Mouse (Mus musculus) cerebellum, adult 2 months (tissue): ENCODE results near the gene Stk4.

Experiments used
- CTCF ChIP-seq: fragments of 200-500 bp; IDR thresholded peaks from 2 replicates; pipeline ENCODE4 v1.5.1; 2011; ENCODE audit warnings: low read depth, mild to moderate bottlenecking, control low read depth, low read length, moderate library complexity, borderline replicate concordance; ENCODE audit not compliant: insufficient read depth
- POLR2A ChIP-seq: fragments of 200-500 bp; IDR thresholded peaks from 2 replicates; pipeline ENCODE4 v1.6.1; 2011; ENCODE audit warnings: low read length, control low read depth, borderline replicate concordance; ENCODE audit not compliant: insufficient read depth

GRCm38 (mm10) chr2:164183340-164183739 is 113.2 kb downstream of the Stk4 start:
- no peak for TF ChIP-seq CTCF
- no peak for TF ChIP-seq POLR2A
